Mouse (Mus musculus): ENCODE measurements around the gene Ryr1. TPM values are rescaled to one million over a fixed set of nuclear protein-coding genes. Genes with fewer than 3 reads are reported as not detected.

The Ryr1 gene
- polyA plus RNA-seq, 1 experiment from 2014 or later: 2.8 TPM

DNA sequence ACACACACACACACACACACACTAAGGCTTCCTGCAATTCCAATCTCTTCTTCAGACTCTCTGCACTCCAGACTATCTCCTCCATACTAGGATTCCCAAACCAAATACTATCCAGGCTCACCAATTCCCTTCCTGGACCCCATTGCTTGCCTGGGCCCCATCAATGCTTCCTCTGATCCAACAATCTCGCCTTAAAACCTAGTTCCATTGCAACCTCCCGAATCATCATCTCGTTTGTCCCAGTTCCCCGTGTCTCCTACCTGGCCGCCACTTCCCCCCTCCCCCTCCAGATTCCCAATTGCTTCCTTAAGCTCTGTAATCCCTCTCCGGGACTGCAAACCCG lies 163.4 kb downstream of the Ryr1 start:
- no peak for ATAC-seq (ENCODE audit: low FRiP score, low read depth)
- H3K9me3 ChIP-seq: no peaks in the 10 kb centered on the region
- 1% methylated on average over 7 of the region's 7 CpGs for WGBS

DNA sequence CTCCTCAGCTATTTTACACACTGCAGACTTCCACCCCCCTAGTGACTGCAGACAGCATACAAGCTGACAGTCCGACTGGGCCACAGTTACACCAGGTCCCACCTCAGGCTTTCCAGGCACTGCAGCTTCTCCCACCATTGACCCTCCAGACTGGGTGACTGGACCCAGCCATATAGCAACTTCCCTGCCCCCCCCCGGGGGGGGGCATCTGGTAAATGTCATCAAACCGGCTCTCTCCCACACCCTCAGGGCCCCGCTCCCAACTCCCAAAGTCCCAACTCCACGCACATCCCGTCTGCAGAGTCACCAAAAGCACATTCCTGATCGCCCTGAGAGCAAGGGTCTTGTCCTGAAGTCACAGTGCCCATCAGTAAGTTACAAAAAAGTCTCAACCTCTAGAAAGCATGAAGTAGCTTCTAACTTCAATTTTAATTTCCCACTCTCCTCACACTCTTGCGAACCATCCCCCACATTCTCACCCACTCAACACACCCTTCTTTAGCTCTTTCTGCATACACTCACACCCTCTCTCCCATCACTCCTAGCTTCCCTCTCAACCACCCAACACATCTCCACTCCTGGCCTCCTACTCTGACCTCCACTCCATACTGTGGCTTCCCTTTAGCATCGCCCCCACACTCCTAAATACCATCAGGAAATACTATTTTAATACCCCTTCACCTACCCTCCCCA lies 164.5 kb downstream of the Ryr1 start:
- WGBS: 34% methylated on average over 9 of the region's 9 CpGs
- H3K9me3 ChIP-seq: no peaks in the 10 kb centered on the region
- H3K4me3 ChIP-seq: peak overlapping the region; percentile 98

More for the DNA sequence above, 163.4 kb downstream of the Ryr1 start:
- Histone ChIP-seq H3K27ac (replicated peaks) (peak overlapping the region; percentile 86), H3K9ac (replicated peaks) (peak overlapping the region; percentile 91), H3K27me3 (no peaks in the 10 kb centered on the region), H3K4me1 (peaks cover 30% of the 10 kb centered on the region), H3K4me3 (peak overlapping the region; percentile 98), H3K36me3 (no peaks in the 10 kb centered on the region), H3K4me2 (replicated peaks) (peak overlapping the region; percentile 90)

DNA sequence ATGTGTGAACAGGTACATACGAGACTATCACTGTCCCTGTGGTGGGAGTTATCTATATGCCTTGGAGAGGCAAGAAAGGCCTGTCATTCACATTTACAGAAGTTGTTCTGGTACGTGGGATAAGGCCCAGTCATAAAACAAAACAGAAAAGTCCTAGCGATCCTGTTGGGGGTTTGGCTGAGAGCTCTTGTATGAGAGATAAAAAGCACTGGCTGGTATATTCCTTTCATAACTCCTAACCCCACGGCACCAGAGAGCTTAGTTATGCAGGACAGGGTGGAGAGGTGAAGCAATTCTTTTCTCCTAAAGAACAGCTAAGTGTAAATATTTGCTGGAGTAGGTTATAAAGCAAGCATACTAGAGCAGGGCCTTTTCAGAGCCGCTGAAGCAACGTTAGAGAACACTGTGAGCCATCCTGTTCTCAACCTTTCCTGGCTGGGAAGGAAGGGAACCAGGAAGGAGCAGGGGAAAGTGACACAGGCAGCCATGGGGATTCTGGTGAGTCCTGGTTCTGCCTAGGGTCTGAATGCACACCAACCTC lies 165.4 kb downstream of the Ryr1 start:
- H3K4me3 ChIP-seq: peak overlapping the region; percentile 98; the same call in 1 of the 2 replicates
- no peak overlapping the region for H3K27ac ChIP-seq (replicated peaks)
- WGBS: 51% methylated on average over 6 of the region's 6 CpGs
- H3K36me3 ChIP-seq: no peaks in the 10 kb centered on the region
- H3K4me1 ChIP-seq: peaks cover 42% of the 10 kb centered on the region
- no peaks in the 10 kb centered on the region for H3K27me3 ChIP-seq
- H3K4me2 ChIP-seq (replicated peaks): peak overlapping the region; percentile 90
- ATAC-seq (ENCODE audit: low FRiP score, low read depth): no peak
- H3K9me3 ChIP-seq: no peaks in the 10 kb centered on the region
- H3K9ac ChIP-seq (replicated peaks): peak overlapping the region; percentile 91

More for the DNA sequence above, 164.5 kb downstream of the Ryr1 start:
- peaks cover 33% of the 10 kb centered on the region for H3K4me1 ChIP-seq
- H3K27me3 ChIP-seq: no peaks in the 10 kb centered on the region
- H3K4me2 ChIP-seq (replicated peaks): peak overlapping the region; percentile 90
- H3K36me3 ChIP-seq: no peaks in the 10 kb centered on the region
- H3K9ac ChIP-seq (replicated peaks): peak overlapping the region; percentile 91
- no peak overlapping the region for H3K27ac ChIP-seq (replicated peaks)
- ATAC-seq (ENCODE audit: low FRiP score, low read depth): no peak

DNA sequence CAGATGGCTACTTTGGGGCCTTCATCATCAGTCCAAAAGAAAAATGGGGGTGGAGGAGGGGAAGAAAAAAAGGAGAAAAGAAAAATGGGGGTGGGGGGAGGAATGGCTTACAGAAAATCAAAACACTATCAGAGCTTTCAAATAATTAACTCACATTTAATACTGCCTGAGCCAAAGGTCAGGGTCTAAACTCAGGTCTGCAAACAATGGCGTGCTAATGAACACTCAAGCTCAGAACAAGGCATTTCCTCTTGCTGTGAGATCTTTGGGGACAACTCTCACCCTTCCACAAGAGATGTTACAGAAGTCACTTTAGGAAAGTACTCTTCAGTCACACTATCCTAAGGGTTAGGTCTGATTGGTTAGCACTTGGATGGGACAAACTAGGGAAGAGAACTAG lies 166.2 kb downstream of the Ryr1 start:
- no peak overlapping the region for H3K27ac ChIP-seq (replicated peaks)
- H3K36me3 ChIP-seq: no peaks in the 10 kb centered on the region
- WGBS: 58% methylated on average over 1 of the region's 1 CpGs
- peak overlapping the region; percentile 90; the same call in 1 of the 2 replicates for H3K4me2 ChIP-seq (replicated peaks)
- H3K4me3 ChIP-seq: no peak overlapping the region
- no peak overlapping the region for H3K9ac ChIP-seq (replicated peaks)
- no peaks in the 10 kb centered on the region for H3K9me3 ChIP-seq
- no peaks in the 10 kb centered on the region for H3K27me3 ChIP-seq
- ATAC-seq (ENCODE audit: low FRiP score, low read depth): no peak
- H3K4me1 ChIP-seq: peaks cover 46% of the 10 kb centered on the region

DNA sequence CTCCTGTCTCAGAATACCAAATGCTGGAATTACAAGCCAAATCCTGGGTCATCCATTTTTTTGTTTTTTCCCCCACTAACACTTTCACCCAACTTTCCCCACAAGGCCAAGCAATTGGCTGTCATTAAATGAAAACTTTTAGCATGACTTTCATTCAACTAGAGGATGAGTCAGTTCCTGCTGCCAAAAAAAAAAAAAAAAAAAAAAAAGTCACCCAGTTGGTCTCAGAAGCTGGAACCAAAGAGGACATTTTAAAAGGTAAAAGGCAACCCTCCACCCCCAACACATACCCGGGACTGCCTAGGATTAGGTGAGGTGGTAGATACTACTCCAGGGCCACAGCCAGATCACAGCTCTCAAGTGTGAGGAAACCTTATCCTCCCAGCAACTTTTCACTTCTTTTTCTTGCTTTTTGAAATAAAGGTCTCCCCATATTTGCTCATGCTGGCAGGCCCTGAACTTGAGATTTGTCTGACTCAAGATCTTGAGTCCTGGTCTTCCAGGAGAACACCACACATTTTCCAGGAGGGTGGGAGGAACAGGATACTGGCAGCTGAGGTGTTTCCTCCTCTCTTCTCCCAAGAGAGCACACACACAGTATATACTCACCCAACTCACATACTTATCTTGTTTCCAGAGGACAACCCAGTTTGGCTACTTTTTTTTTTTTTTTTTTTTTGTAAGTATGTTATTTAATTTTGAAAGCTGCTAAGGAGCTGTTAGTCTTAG lies 166.8 kb downstream of the Ryr1 start:
- WGBS: 58% methylated on average over 1 of the region's 1 CpGs
- Histone ChIP-seq H3K4me2 (replicated peaks) (no peak overlapping the region), H3K9me3 (no peaks in the 10 kb centered on the region), H3K4me3 (no peak overlapping the region), H3K27ac (replicated peaks) (no peak overlapping the region), H3K9ac (replicated peaks) (no peak overlapping the region), H3K27me3 (no peaks in the 10 kb centered on the region), H3K4me1 (peaks cover 52% of the 10 kb centered on the region), H3K36me3 (no peaks in the 10 kb centered on the region)
- no peak for ATAC-seq (ENCODE audit: low FRiP score, low read depth)

DNA sequence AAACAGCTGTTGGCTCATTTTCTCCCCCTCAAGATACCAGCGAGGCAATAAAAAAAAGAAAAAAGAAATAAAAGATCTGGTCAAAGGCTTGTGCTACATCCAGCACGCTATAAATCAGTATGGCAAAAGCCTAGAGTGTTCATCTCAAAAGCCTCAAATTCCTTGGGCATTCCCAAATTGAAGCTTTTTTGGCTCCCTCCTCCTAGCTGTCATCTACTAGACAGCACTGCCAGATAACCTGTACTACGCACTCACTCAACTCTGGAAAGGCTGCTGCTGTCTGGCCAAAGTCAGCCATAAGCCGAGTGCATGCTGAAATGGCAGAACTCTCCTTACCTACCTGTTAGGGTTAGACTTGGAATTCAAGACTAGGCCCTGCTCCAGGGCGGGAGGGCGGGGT lies 167.7 kb downstream of the Ryr1 start:
- H3K27ac ChIP-seq (replicated peaks): no peak overlapping the region
- peaks cover 59% of the 10 kb centered on the region for H3K4me1 ChIP-seq
- WGBS: 92% methylated on average over 6 of the region's 6 CpGs
- ATAC-seq (ENCODE audit: low FRiP score, low read depth): no peak
- no peak overlapping the region for H3K4me2 ChIP-seq (replicated peaks)
- H3K9me3 ChIP-seq: no peaks in the 10 kb centered on the region
- H3K27me3 ChIP-seq: no peaks in the 10 kb centered on the region
- no peak overlapping the region for H3K4me3 ChIP-seq
- H3K9ac ChIP-seq (replicated peaks): no peak overlapping the region
- H3K36me3 ChIP-seq: no peaks in the 10 kb centered on the region

DNA sequence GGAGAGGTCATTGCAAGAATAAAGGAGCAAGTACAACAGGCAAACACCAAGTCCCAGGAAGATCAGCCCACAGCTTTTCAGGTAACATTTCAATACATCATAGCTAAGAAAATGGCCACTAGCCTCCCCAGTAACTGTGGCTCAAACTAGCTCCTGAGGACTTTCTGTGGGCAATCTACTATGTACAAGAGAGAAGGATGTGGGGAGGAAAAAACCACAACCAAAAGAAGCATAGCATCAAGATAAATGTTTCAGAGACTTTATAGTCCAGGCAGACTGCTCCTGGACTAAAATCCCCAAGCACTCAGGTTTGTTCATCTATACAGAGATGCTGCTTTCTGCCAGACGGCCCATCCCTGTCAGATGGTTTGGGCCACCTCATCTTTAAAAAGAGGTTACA lies 168.7 kb downstream of the Ryr1 start:
- Histone ChIP-seq H3K27ac (replicated peaks) (no peak overlapping the region), H3K4me3 (no peak overlapping the region), H3K36me3 (no peaks in the 10 kb centered on the region), H3K4me2 (replicated peaks) (no peak overlapping the region), H3K9me3 (no peaks in the 10 kb centered on the region), H3K9ac (replicated peaks) (no peak overlapping the region), H3K4me1 (peaks cover 62% of the 10 kb centered on the region), H3K27me3 (no peaks in the 10 kb centered on the region)
- no peak for ATAC-seq (ENCODE audit: low FRiP score, low read depth)
- WGBS: 98% methylated on average over 1 of the region's 1 CpGs

DNA sequence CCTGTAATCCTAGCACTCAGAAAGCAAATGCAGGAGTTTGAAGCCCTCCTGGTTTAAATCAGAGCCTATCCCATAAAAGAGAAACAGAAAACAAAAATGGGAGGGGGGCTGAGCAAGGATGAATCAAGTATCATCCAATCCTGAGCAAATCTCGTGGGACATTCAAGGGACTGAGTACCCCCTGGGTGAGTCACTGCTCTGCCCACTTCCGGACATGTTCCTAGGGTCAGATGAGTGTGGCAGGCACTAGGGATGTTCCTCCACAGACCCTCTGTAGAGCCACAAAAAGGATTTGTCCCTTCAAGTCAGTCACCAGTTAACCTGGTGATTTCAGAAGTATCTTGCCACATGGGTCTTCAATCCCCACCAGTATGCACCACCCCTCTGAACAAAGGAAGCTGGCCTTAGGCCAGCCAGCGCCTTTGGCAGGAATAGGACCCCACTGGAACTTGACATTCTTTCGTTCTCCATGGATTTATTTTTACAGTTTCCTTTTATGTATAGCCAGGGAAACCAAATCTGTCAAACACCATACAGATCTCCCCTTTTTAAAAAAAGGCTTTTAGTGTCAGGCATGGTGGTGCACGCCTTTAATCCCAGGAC lies 169.6 kb downstream of the Ryr1 start:
- no peaks in the 10 kb centered on the region for H3K27me3 ChIP-seq
- H3K9ac ChIP-seq (replicated peaks): no peak overlapping the region
- 73% methylated on average over 5 of the region's 5 CpGs for WGBS
- peaks cover 53% of the 10 kb centered on the region for H3K4me1 ChIP-seq
- no peak for ATAC-seq (ENCODE audit: low FRiP score, low read depth)
- H3K36me3 ChIP-seq: no peaks in the 10 kb centered on the region
- H3K27ac ChIP-seq (replicated peaks): no peak overlapping the region; the same call in 1 of the 2 replicates
- H3K9me3 ChIP-seq: no peaks in the 10 kb centered on the region
- no peak overlapping the region for H3K4me3 ChIP-seq
- no peak overlapping the region for H3K4me2 ChIP-seq (replicated peaks)

DNA sequence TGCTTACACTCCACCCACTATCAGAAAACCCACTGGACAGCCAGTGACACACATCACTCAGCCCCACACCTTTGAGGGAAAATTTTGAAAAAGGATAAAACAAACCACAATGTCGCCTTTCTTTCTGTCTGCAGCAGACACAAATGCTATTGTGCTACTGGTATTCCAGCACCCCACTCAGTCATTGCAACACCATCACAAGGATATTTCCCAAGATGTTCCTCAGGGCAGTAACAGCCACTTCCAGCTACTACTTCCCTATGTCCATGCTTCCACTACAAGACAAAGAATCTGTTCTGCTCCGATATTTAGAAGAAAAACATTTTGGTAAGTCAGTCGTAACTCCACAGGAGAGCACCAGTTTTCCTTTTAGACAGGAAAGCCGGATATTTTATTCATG lies 170.2 kb downstream of the Ryr1 start:
- Histone ChIP-seq H3K36me3 (no peaks in the 10 kb centered on the region), H3K4me3 (no peak overlapping the region), H3K27me3 (no peaks in the 10 kb centered on the region), H3K4me1 (peaks cover 47% of the 10 kb centered on the region), H3K27ac (replicated peaks) (no peak overlapping the region), H3K4me2 (replicated peaks) (no peak overlapping the region), H3K9ac (replicated peaks) (no peak overlapping the region), H3K9me3 (no peaks in the 10 kb centered on the region)
- ATAC-seq (ENCODE audit: low FRiP score, low read depth): no peak
- 78% methylated on average over 4 of the region's 4 CpGs for WGBS

DNA sequence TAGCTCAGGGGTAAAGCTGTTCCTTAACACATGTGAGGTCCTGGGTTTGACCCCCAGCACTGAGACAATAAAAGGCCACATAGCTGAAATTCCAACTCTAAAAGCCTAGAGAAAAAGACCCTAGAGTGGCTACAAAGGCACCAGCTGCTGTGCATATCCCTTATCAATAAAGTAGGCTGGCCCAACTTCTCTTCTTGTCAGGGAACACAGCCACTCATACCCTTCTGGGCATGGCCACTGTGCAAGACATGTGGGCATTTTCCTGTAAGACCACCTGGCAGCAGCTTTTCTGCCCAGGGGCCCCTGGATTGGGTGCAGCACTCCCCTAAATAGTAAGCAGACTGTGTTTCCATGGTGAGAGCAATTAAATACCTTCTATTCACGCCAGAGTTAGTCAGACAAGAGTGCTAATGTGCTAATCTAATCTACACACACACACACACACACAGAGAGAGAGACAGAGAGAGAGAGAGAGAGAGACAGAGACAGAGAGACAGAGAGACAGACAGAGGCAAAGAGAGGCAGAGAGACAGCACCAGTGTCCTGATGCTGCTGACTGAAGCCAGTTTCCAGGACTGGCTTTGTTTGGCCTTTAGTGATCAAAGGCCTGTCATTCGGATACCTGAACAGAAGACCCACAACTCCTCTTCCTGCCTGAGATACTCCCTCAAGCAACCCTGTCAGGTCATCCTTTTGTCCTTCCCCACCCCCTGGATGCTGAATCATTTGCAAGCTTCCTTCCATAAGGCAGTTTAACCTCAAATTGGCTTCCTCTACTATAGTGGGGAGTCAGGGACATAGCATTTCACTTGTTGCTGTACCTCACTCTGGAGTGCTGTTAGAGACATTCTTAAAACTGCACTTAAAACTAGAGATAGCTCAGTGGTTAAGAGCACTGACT lies 171.3 kb downstream of the Ryr1 start:
- Histone ChIP-seq H3K9me3 (no peaks in the 10 kb centered on the region), H3K27ac (replicated peaks) (peak overlapping the region; percentile 73), H3K27me3 (no peaks in the 10 kb centered on the region), H3K9ac (replicated peaks) (0 out of 2 replicates have a peak overlapping the region, but pooled peaks have one; percentile 15), H3K4me1 (peaks cover 41% of the 10 kb centered on the region), H3K4me2 (replicated peaks) (peak overlapping the region; percentile 21), H3K36me3 (no peaks in the 10 kb centered on the region; the same call in 1 of the 2 replicates), H3K4me3 (no peak overlapping the region)
- WGBS: 4% methylated on average over 2 of the region's 2 CpGs
- ATAC-seq (ENCODE audit: low FRiP score, low read depth): peak; percentile 74; the same call in 1 of the 2 replicates

All from midbrain, embryonic 12.5 days (tissue).